Mouse (Mus musculus): ENCODE measurements at regions not wholly inside any gene's neighbourhood (a gene's known extent, or its start where the extent isn't known, plus 50 kb on each side); places are given as distances from the start of the nearest gene placed in this dataset.

DNA sequence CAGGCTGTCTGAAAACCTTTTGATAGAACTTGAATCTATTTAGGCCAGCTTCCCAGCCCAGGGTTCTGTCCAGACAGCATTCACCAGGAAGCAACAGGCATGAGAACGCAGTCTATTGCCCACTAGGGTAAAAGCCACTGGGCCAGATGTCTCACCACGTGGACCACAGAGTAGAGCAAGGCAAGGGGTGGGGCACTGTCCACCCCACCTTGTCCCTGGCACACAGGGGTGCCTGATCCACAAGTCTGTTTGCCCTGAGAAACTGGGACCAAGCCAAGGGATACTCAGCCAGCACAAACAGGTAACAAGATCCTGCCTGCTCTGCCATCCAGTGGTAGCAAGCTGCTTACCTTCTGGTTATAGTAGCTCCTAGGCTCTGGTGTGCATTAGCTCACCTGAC lies 1006.3 kb downstream of the 4930447A16Rik start:
- TF ChIP-seq REST (IDR thresholded peaks at IDR 0.05; ENCODE audit: insufficient read depth, insufficient read length): no peak
- no peak for TF ChIP-seq TCF3 (IDR thresholded peaks at IDR 0.05; ENCODE audit: insufficient read length, low read depth)
- no peak for TF ChIP-seq USF1 (IDR thresholded peaks at IDR 0.05; ENCODE audit: low read depth)
- no peak for TF ChIP-seq POLR2AphosphoS2 (IDR thresholded peaks at IDR 0.05; ENCODE audit: insufficient read length, low read depth)
- TF ChIP-seq POLR2A (IDR thresholded peaks at IDR 0.05; ENCODE audit: insufficient read length, low read depth): no peak
